8 mouse cellular contexts compared by ENCODE assay signal in the genomic region with DNA sequence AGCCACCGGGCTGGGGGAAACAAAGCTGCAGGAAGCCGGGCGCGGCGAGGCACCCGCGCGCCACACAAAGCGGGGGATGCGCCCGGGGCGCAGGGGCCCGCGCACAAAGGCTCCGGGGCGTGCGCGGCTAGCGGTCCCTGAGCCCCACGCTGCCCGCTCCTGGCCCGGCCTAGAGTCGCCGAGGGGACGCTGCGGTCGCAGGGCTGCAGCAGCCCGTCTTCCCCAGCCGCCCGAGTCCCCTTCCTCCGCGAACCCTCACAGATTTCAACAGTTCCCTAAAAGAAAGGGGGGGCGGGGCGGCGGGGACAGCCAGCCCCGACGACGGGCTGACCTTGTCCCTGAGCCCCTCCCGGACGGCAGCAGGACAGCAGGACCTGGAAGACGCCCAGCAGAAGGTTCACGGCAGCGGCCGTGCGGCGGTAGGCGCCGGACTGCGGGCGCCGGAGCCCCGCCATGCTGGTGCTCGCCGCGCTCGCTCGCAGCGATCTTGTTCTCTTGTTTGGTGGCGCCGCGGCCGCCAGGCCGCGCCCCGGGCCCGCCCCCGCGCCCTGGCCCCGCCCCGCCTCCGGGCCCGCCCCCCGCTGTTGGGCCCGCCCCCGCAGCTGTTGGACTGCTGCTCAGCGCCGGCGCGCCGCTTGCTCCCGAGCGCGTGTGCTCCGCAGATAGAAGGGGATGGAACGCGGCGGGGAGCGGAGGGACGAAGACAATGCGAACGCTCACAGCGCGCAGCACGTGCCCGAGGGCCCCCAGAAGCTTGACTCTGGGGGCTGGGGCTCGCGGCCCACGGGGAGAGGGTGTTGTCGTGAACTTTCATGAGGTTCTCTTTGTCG. TPM values are rescaled to one million over a fixed set of nuclear protein-coding genes. Genes with fewer than 3 reads are reported as not detected.
A peak's percentile ranks its signal among the peaks of the same experiment; 100 is the strongest.
DNase-seq lines count a peak whose midpoint lies in the region; ATAC-seq and TF ChIP-seq lines count a peak whose summit lies in the region.

A gene (minus strand): TSS at position 530 of the 830 bp plus-strand sequence.

- peaks cover 8% of the 10 kb centered on the region; the same call in 1 of the 2 replicates for H3K36me3 ChIP-seq in embryonic facial prominence, embryonic 14.5 days (ENCODE audit: control insufficient read depth, insufficient read depth, low read length)
- H3K36me3 ChIP-seq in limb, embryonic 15.5 days: peaks cover 3% of the 10 kb centered on the region; the same call in 1 of the 2 replicates
- no peaks in the 10 kb centered on the region for H3K36me3 ChIP-seq in midbrain, postnatal 0 days (ENCODE audit: insufficient read depth, low read length)

- no peak for TF ChIP-seq CTCF in midbrain, postnatal 0 days (IDR thresholded peaks at IDR 0.05)

- H3K4me3 ChIP-seq in embryonic facial prominence, embryonic 14.5 days (ENCODE audit: low read depth, low read length): peak within 1 kb of the TSS; percentile 90
- peak within 1 kb of the TSS; percentile 95 for H3K4me3 ChIP-seq in limb, embryonic 15.5 days
- peak within 1 kb of the TSS; percentile 96 for H3K4me3 ChIP-seq in midbrain, postnatal 0 days (ENCODE audit: low read depth, low read length)

- WGBS in embryonic facial prominence, embryonic 14.5 days: under 1% methylated on average over 40 of the region's 100 CpGs
- WGBS in limb, embryonic 15.5 days: under 1% methylated on average over 89 of the region's 100 CpGs
- WGBS in midbrain, postnatal 0 days: 1% methylated on average over 88 of the region's 100 CpGs

- H3K4me2 ChIP-seq in embryonic facial prominence, embryonic 14.5 days (ENCODE audit: low read depth, low read length): peak within 1 kb of the TSS; percentile 99
- H3K4me2 ChIP-seq in limb, embryonic 15.5 days: peak within 1 kb of the TSS; percentile 91
- H3K4me2 ChIP-seq in midbrain, postnatal 0 days (ENCODE audit: low read depth, low read length, poor library complexity, severe bottlenecking): peak within 1 kb of the TSS; percentile 86

- DNase-seq in B cell, adult 2 months: peak; percentile 78 to 87
- peak; percentile 85 to 89 for DNase-seq in adrenal gland, postnatal 36 days
- DNase-seq in embryonic facial prominence, embryonic 14.5 days (ENCODE audit: low spot score): peak; percentile 95
- DNase-seq in heart, adult 8-10 months (ENCODE audit: low spot score): peak; percentile 55
- peak; percentile 71 for DNase-seq in kidney, adult 9 months
- peak; percentile 87 for DNase-seq in midbrain, postnatal 0 days (ENCODE audit: low spot score)
- peak; percentile 69 to 78 for DNase-seq in spleen, postnatal 14 days (ENCODE audit: low spot score in 2 of 2)

- peak; percentile 95 for ATAC-seq in embryonic facial prominence, embryonic 14.5 days (ENCODE audit: low read depth)
- ATAC-seq in limb, embryonic 15.5 days (ENCODE audit: insufficient number of reproducible peaks, low FRiP score, low TSS enrichment, low read depth): peak; percentile 93
- ATAC-seq in midbrain, postnatal 0 days (ENCODE audit: low FRiP score): peak; percentile 92

- no peaks in the 10 kb centered on the region for H3K27me3 ChIP-seq in embryonic facial prominence, embryonic 14.5 days (replicated peaks; ENCODE audit: control insufficient read depth, insufficient read depth, low read length)
- no peaks in the 10 kb centered on the region for H3K27me3 ChIP-seq in limb, embryonic 15.5 days
- H3K27me3 ChIP-seq in midbrain, postnatal 0 days (ENCODE audit: insufficient read depth, low read length): no peaks in the 10 kb centered on the region

- H3K9ac ChIP-seq in embryonic facial prominence, embryonic 14.5 days (ENCODE audit: low read depth, low read length): peak within 1 kb of the TSS; percentile 93
- H3K9ac ChIP-seq in limb, embryonic 15.5 days: peak within 1 kb of the TSS; percentile 88
- peak within 1 kb of the TSS; percentile 96 for H3K9ac ChIP-seq in midbrain, postnatal 0 days (replicated peaks; ENCODE audit: low read length, poor library complexity, severe bottlenecking)

- H3K9me3 ChIP-seq in embryonic facial prominence, embryonic 14.5 days (ENCODE audit: control insufficient read depth, low read length): no peaks in the 10 kb centered on the region
- no peaks in the 10 kb centered on the region for H3K9me3 ChIP-seq in limb, embryonic 15.5 days
- H3K9me3 ChIP-seq in midbrain, postnatal 0 days (ENCODE audit: low read length): no peaks in the 10 kb centered on the region

- H3K27ac ChIP-seq in embryonic facial prominence, embryonic 14.5 days (replicated peaks; ENCODE audit: low read depth, low read length): peak within 1 kb of the TSS; percentile 89
- H3K27ac ChIP-seq in limb, embryonic 15.5 days: peak within 1 kb of the TSS; percentile 91
- peak within 1 kb of the TSS; percentile 88 for H3K27ac ChIP-seq in midbrain, postnatal 0 days (ENCODE audit: low read depth, low read length)

- peaks cover 13% of the 10 kb centered on the region for H3K4me1 ChIP-seq in embryonic facial prominence, embryonic 14.5 days (ENCODE audit: control insufficient read depth, insufficient read depth, low read length)
- H3K4me1 ChIP-seq in limb, embryonic 15.5 days: peaks cover 14% of the 10 kb centered on the region
- peaks cover 6% of the 10 kb centered on the region; the same call in 1 of the 2 replicates for H3K4me1 ChIP-seq in midbrain, postnatal 0 days (ENCODE audit: insufficient read depth, low read length)

RNA-seq across cellular contexts. Expression of the gene that starts here (rescaled TPM):
- total RNA-seq in adrenal gland, postnatal 36 days (2021): 10 to 100 TPM; 32.6 to 34.5 TPM
- 46.5 and 61.2 TPM in 2 replicates for polyA plus RNA-seq in embryonic facial prominence, embryonic 14.5 days (2014; fragmentation: Nextera tagmentation; extraction: Ambion mirVana)
- total RNA-seq in heart, adult 8-10 months (2022): 10 to 100 TPM; 17.6 to 25.0 (median 21.0) TPM
- polyA plus RNA-seq in limb, embryonic 15.5 days (2015; fragmentation: Nextera tagmentation; extraction: Ambion mirVana): 47.9 and 51.4 TPM in 2 replicates
- total RNA-seq in midbrain, postnatal 0 days (2014; rRNA removed): 37.3 and 37.7 TPM in 2 replicates
- polyA plus RNA-seq in midbrain, postnatal 0 days (2015; fragmentation: Nextera tagmentation; extraction: Ambion mirVana): 16.1 and 22.5 TPM in 2 replicates

Comparison
In these comparisons a context has a peak if more than half of its experiments do, and no peak if none do; other contexts are left out.
1. Peak in every context shown above with its lines: DNase-seq, ATAC-seq, H3K4me3 ChIP-seq and H3K27ac ChIP-seq.